Mouse (Mus musculus) intestine, embryonic 14.5 days (tissue): Measurements from ENCODE around the gene Krt25. TPM values are rescaled to one million over a fixed set of nuclear protein-coding genes. Genes with fewer than 3 reads are reported as not detected.

ENCODE experiments used
- ATAC-seq: fragments of 200-750 bp; cut with Nextera tagmentation; replicated peaks from 2 replicates; pipeline ENCODE4 v1.8.0; 2017; ENCODE audit warnings: low read depth, moderate number of reproducible peaks, moderate TSS enrichment, moderate library complexity; ENCODE audit not compliant: low FRiP score, low TSS enrichment
- DNase-seq: peaks from one replicate; pipeline ENCODE4 v3.0.0-alpha.2; 2018; ENCODE audit warnings: low spot score
- H3K27ac ChIP-seq: fragments of 300-500 bp; sonication (generic); 2 replicates; pipeline ENCODE4 v1.5.1; 2014; ENCODE audit warnings: low read depth, mild to moderate bottlenecking, control low read depth
- H3K27me3 ChIP-seq: fragments of 300-500 bp; sonication (generic); replicated peaks from 2 replicates; pipeline ENCODE4 v1.6.1; 2014; ENCODE audit warnings: low read length, control low read depth; ENCODE audit not compliant: control insufficient read depth, insufficient read depth
- H3K36me3 ChIP-seq: fragments of 300-500 bp; sonication (generic); 2 replicates; pipeline ENCODE4 v1.6.1; 2014; ENCODE audit warnings: low read length, control low read depth; ENCODE audit not compliant: control insufficient read depth, insufficient read depth
- H3K4me1 ChIP-seq: fragments of 300-500 bp; sonication (generic); replicated peaks from 2 replicates; pipeline ENCODE4 v1.6.1; 2014; ENCODE audit warnings: low read length, control low read depth, mixed read lengths; ENCODE audit not compliant: control insufficient read depth, insufficient read depth
- H3K4me2 ChIP-seq: fragments of 300-500 bp; sonication (generic); 2 replicates; pipeline ENCODE4 v1.6.1; 2014; ENCODE audit warnings: low read length
- H3K4me3 ChIP-seq: fragments of 300-500 bp; sonication (generic); 2 replicates; pipeline ENCODE4 v1.5.1; 2014; ENCODE audit warnings: low read depth, low read length, control low read depth, mixed read lengths
- H3K9ac ChIP-seq: fragments of 300-500 bp; sonication (generic); 2 replicates; pipeline ENCODE4 v1.6.1; 2014; ENCODE audit warnings: mild to moderate bottlenecking, low read length
- H3K9me3 ChIP-seq: fragments of 300-500 bp; sonication (generic); 2 replicates; pipeline ENCODE4 v1.6.1; 2016; ENCODE audit warnings: low read length, control low read depth; ENCODE audit not compliant: control insufficient read depth
- WGBS: fragments of 180-500 bp; shearing (Covaris S2); extraction: QIAGEN DNeasy Blood & Tissue Kit; methylation state at CpG from one replicate; pipeline ENCODE4 v1.1.7; 2014; 5-methylcytosine and 5-hydroxymethylcytosine counted together
- polyA plus RNA-seq: library from polyadenylated mRNA; unstranded; fragments of >200 nt; fragmentation: Nextera tagmentation; extraction: Ambion mirVana; gene quantifications from 2 replicates; pipeline ENCODE4 v1.2.1, GENCODE M21; 2014

Krt25 gene
- polyA plus RNA-seq, 1 experiment from 2014 or later, result 0.15 TPM

- no peak overlapping the region for H3K4me3 ChIP-seq
- DNase-seq, result no peak
- H3K27ac ChIP-seq, result no peak overlapping the region
- no peaks in the 10 kb centered on the region for H3K9me3 ChIP-seq
- H3K4me2 ChIP-seq, result no peak overlapping the region
- 65% methylated on average over 5 of the region's 5 CpGs for WGBS
- no peaks in the 10 kb centered on the region for H3K36me3 ChIP-seq
- no peaks in the 10 kb centered on the region for H3K27me3 ChIP-seq
- no peak overlapping the region for H3K9ac ChIP-seq
- no peak for ATAC-seq
- H3K4me1 ChIP-seq, result no peaks in the 10 kb centered on the region
These were observed 29.9 kb downstream of the Krt25 start for GRCm38 (mm10) chr11:99292846-99293245.

DNA sequence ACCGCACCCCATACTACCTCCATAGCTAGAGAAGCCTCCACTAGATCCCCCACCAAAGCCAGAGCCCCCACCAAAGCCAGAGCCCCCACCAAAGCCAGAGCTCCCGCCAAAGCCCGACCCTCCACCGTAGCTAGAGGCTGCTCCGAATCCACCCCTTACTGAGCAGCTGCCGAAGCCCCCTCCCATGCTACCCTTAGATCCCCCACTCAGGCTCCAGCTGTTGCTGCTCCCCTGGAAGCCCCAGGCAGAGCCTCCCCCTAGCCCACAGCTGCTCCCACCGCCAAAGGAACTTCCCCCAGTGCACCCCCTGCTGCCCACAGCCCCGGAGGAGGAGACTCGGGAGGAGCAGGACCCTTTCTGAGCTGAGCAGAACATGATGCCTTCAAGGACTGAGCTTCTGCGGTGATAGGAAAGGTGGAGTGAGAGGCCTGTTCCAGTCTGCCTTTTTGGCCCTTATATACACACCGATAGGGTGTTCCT, 37.9 kb downstream of the Krt25 start, which contains the start of gene Krt24:
Gene Krt24, minus strand, starts transcription at position 430 of the 480 bp plus-strand sequence.
- no peaks in the 10 kb centered on the region for H3K4me1 ChIP-seq
- H3K27ac ChIP-seq, result no peak within 1 kb of the TSS
- 37% methylated on average over 11 of the region's 11 CpGs for WGBS
- DNase-seq, result no peak
- H3K36me3 ChIP-seq, result no peaks in the 10 kb centered on the region
- no peak for ATAC-seq
- no peak within 1 kb of the TSS for H3K4me3 ChIP-seq
- H3K4me2 ChIP-seq, result no peak within 1 kb of the TSS
- no peak within 1 kb of the TSS for H3K9ac ChIP-seq
- H3K9me3 ChIP-seq, result no peaks in the 10 kb centered on the region
- H3K27me3 ChIP-seq, result no peaks in the 10 kb centered on the region

GRCm38 (mm10) chr11:99284011-99284410, 38.7 kb downstream of the Krt25 start:
- Histone ChIP-seq H3K36me3 (no peaks in the 10 kb centered on the region), H3K27me3 (no peaks in the 10 kb centered on the region), H3K4me2 (no peak overlapping the region), H3K9me3 (no peaks in the 10 kb centered on the region), H3K4me1 (no peaks in the 10 kb centered on the region), H3K27ac (no peak overlapping the region), H3K4me3 (no peak overlapping the region), H3K9ac (no peak overlapping the region)
- DNase-seq (no peak), ATAC-seq (no peak)
- 81% methylated on average over 5 of the region's 5 CpGs for WGBS

GRCm38 (mm10) chr11:99283334-99283733, 39.4 kb downstream of the Krt25 start:
- 51% methylated on average over 4 of the region's 4 CpGs for WGBS
- H3K9me3 ChIP-seq, result no peaks in the 10 kb centered on the region
- H3K4me2 ChIP-seq, result no peak overlapping the region
- ATAC-seq, result no peak
- no peak overlapping the region for H3K4me3 ChIP-seq
- no peaks in the 10 kb centered on the region for H3K36me3 ChIP-seq
- H3K27me3 ChIP-seq, result no peaks in the 10 kb centered on the region
- no peak for DNase-seq
- no peaks in the 10 kb centered on the region for H3K4me1 ChIP-seq
- no peak overlapping the region for H3K9ac ChIP-seq
- H3K27ac ChIP-seq, result no peak overlapping the region

DNA sequence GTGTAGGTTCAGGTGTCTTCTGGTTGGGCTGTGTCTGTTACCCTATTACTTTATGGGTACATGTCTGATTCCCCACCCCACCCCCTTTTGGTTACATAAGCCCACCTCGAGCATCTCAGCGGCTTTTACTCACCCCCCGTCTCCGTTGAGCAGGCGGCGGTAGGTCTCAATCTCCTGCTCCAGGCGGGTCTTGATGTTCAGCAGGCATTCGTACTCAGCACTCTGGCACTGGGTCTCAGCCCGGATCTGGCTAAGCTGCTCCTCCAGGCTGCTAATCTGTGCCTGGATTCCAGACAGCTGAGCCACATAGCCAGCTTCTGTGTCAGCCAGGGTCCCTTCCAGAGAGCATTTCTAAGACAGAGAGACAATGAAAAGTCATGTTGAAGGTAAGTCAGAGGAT, 41.6 kb downstream of the Krt25 start:
- no peaks in the 10 kb centered on the region for H3K9me3 ChIP-seq
- no peaks in the 10 kb centered on the region for H3K27me3 ChIP-seq
- no peak overlapping the region for H3K9ac ChIP-seq
- H3K4me2 ChIP-seq, result no peak overlapping the region
- DNase-seq, result no peak
- WGBS, result 75% methylated on average over 9 of the region's 9 CpGs
- no peak for ATAC-seq
- no peak overlapping the region for H3K27ac ChIP-seq
- no peaks in the 10 kb centered on the region for H3K4me1 ChIP-seq
- H3K36me3 ChIP-seq, result no peaks in the 10 kb centered on the region
- no peak overlapping the region for H3K4me3 ChIP-seq

DNA sequence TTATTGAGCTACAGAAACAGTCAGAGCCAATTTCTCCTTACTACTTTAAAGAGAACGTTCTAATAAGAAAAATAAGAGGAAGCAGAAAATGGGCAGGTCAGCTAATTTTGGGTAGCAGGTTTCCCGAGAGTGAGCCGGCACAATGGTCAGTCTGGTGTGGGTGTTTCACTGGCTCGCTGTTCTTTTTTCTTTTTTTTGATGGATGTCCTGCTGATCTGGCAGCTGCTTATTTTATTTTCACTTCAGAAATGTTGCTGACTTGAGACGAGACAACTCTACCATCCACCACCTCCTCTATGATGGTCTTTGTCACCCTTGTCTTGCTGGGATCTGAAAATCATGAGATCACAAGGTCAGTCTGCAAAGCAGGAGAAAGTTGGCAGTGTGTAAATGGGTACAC, 42.8 kb downstream of the Krt25 start:
- no peak for DNase-seq
- H3K36me3 ChIP-seq, result no peaks in the 10 kb centered on the region
- no peak overlapping the region for H3K9ac ChIP-seq
- no peak overlapping the region for H3K4me3 ChIP-seq
- H3K27ac ChIP-seq, result no peak overlapping the region
- H3K4me2 ChIP-seq, result no peak overlapping the region
- ATAC-seq, result no peak
- H3K27me3 ChIP-seq, result no peaks in the 10 kb centered on the region
- WGBS, result 75% methylated on average over 5 of the region's 5 CpGs
- H3K9me3 ChIP-seq, result no peaks in the 10 kb centered on the region
- no peaks in the 10 kb centered on the region for H3K4me1 ChIP-seq

- DNase-seq, result no peak
- WGBS, result 38% methylated on average over 7 of the region's 7 CpGs
- no peaks in the 10 kb centered on the region for H3K36me3 ChIP-seq
- H3K27me3 ChIP-seq, result no peaks in the 10 kb centered on the region
- no peaks in the 10 kb centered on the region for H3K4me1 ChIP-seq
- H3K9ac ChIP-seq, result no peak overlapping the region
- no peaks in the 10 kb centered on the region for H3K9me3 ChIP-seq
- ATAC-seq, result no peak
- H3K4me2 ChIP-seq, result no peak overlapping the region
- no peak overlapping the region for H3K4me3 ChIP-seq
- no peak overlapping the region for H3K27ac ChIP-seq
These were observed 46.0 kb downstream of the Krt25 start for GRCm38 (mm10) chr11:99276786-99277185.

- 76% methylated on average over 6 of the region's 6 CpGs for WGBS
- Histone ChIP-seq H3K27ac (no peak overlapping the region), H3K27me3 (no peaks in the 10 kb centered on the region), H3K4me3 (no peak overlapping the region), H3K36me3 (no peaks in the 10 kb centered on the region), H3K4me2 (no peak overlapping the region), H3K9me3 (no peaks in the 10 kb centered on the region), H3K4me1 (no peaks in the 10 kb centered on the region), H3K9ac (no peak overlapping the region)
- ATAC-seq (no peak), DNase-seq (no peak)
These were observed 47.1 kb downstream of the Krt25 start for GRCm38 (mm10) chr11:99275624-99276023.

DNA sequence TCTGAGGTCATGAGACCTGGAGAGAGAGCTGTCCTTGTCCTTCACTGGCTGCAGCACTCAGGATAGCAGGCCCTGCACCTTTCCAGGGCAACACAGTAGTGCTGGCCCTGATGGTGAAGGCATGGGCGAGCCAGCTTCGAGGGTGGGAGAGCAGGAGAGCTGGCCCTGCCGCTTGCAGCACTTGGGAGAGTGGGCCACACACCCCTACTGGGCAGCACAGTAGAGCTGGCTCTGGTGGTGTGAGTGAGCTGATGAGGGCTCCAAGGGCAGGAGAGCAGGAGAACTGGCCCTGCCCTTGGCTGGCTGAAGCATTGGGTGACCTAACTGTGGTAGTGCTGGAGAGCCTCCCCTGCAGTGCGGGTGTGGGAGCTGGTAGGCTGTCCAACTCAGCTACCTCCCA, 50.0 kb downstream of the Krt25 start:
- H3K9ac ChIP-seq, result no peak overlapping the region
- H3K36me3 ChIP-seq, result no peaks in the 10 kb centered on the region
- no peak overlapping the region for H3K27ac ChIP-seq
- H3K4me3 ChIP-seq, result no peak overlapping the region
- no peaks in the 10 kb centered on the region for H3K9me3 ChIP-seq
- no peaks in the 10 kb centered on the region for H3K27me3 ChIP-seq
- no peaks in the 10 kb centered on the region for H3K4me1 ChIP-seq
- no peak for DNase-seq
- no peak for ATAC-seq
- H3K4me2 ChIP-seq, result no peak overlapping the region
- 95% methylated on average over 4 of the region's 4 CpGs for WGBS
